Mouse (Mus musculus) liver, embryonic 11.5 days (tissue): ENCODE measurements at regions not wholly inside any gene's neighbourhood (a gene's known extent, or its start where the extent isn't known, plus 50 kb on each side); places are given as distances from the start of the nearest gene placed in this dataset.
"Not testable (repeated sequence)": the region's sequence is repeated elsewhere in the genome, so short reads cannot be mapped to it uniquely, and the experiment has no call there.

Experiments
- ATAC-seq: fragments of 200-750 bp; cut with Nextera tagmentation; replicated peaks from 2 replicates; pipeline ENCODE4 v1.8.0; 2017; ENCODE audit warnings: moderate number of reproducible peaks, mild to moderate bottlenecking, moderate TSS enrichment, moderate library complexity; ENCODE audit not compliant: low FRiP score
- DNase-seq: peaks from one replicate; pipeline ENCODE4 v3.0.0-alpha.2; 2017; ENCODE audit warnings: low spot score
- H3K27ac ChIP-seq: fragments of 300-500 bp; sonication (generic); 2 replicates; pipeline ENCODE4 v1.5.1; 2014; ENCODE audit warnings: mild to moderate bottlenecking, low read depth, low read length, control low read depth
- H3K27me3 ChIP-seq: fragments of 300-500 bp; sonication (generic); replicated peaks from 2 replicates; pipeline ENCODE4 v1.6.1; 2014; ENCODE audit warnings: low read length, mixed read lengths; ENCODE audit not compliant: control insufficient read depth, insufficient read depth
- H3K36me3 ChIP-seq: fragments of 300-500 bp; sonication (generic); 2 replicates; pipeline ENCODE4 v1.6.1; 2014; ENCODE audit warnings: mild to moderate bottlenecking, low read length, moderate library complexity, mixed read lengths; ENCODE audit not compliant: control insufficient read depth, insufficient read depth
- H3K4me1 ChIP-seq: fragments of 300-500 bp; sonication (generic); replicated peaks from 2 replicates; pipeline ENCODE4 v1.6.1; 2014; ENCODE audit warnings: low read length, mixed read lengths; ENCODE audit not compliant: control insufficient read depth, insufficient read depth
- H3K4me2 ChIP-seq: fragments of 300-500 bp; sonication (generic); 2 replicates; pipeline ENCODE4 v1.6.1; 2014; ENCODE audit warnings: mild to moderate bottlenecking, control low read depth, moderate library complexity
- H3K4me3 ChIP-seq: fragments of 300-500 bp; sonication (generic); 2 replicates; pipeline ENCODE4 v1.5.1; 2014; ENCODE audit warnings: low read depth, low read length, control low read depth
- H3K9ac ChIP-seq: fragments of 300-500 bp; sonication (generic); 2 replicates; pipeline ENCODE4 v1.6.1; 2014; ENCODE audit warnings: low read depth, low read length, control low read depth
- H3K9me3 ChIP-seq: fragments of 300-500 bp; sonication (generic); 2 replicates; pipeline ENCODE4 v1.6.1; 2016; ENCODE audit warnings: low read length, inconsistent platforms, mixed read lengths; ENCODE audit not compliant: control insufficient read depth
- WGBS: fragments of 180-500 bp; shearing (Covaris S2); extraction: QIAGEN DNeasy Blood & Tissue Kit; methylation state at CpG from one replicate; pipeline ENCODE4 v1.1.7; 2014; 5-methylcytosine and 5-hydroxymethylcytosine counted together

DNA sequence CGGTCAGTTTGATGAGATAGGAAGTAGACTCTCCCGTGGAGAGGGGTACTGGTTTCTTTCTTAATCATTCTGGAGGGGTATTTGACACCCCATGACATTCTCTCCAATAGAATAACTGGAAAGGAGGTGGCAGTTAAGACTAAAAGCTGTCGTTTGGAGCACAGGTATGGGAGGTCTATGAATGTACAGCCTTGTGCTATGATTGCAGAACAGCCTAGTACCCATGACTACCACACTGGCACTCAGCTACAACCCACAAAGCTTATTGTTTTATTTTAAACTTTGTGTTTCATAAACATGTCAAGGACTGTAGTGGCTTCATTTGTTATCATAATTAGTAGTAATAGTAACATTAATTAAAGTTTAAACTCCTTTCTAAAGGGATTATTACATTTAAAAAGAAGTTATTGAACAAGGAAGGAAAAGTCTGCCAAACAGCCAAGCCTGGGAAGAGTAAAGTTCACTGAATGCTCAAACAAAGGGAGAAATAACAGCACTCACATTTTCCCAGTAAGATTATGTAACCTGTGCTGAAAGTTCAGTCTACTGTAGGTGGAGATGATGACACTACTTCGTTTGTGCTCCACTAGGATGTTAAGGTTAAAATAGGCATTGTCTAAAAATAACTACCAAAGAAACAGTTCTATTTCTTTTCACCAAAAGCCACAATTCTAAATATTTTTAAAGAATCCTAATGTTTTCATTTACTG is 295.2 kb downstream of the Pcsk1 start:
- Histone ChIP-seq H3K4me1 (no peaks in the 10 kb centered on the region), H3K4me2 (no peak overlapping the region), H3K4me3 (no peak overlapping the region), H3K27ac (no peak overlapping the region), H3K27me3 (no peaks in the 10 kb centered on the region), H3K9me3 (no peaks in the 10 kb centered on the region), H3K36me3 (no peaks in the 10 kb centered on the region), H3K9ac (no peak overlapping the region)
- ATAC-seq (no peak), DNase-seq (no peak)
- WGBS: 64% methylated on average over 4 of the region's 4 CpGs

DNA sequence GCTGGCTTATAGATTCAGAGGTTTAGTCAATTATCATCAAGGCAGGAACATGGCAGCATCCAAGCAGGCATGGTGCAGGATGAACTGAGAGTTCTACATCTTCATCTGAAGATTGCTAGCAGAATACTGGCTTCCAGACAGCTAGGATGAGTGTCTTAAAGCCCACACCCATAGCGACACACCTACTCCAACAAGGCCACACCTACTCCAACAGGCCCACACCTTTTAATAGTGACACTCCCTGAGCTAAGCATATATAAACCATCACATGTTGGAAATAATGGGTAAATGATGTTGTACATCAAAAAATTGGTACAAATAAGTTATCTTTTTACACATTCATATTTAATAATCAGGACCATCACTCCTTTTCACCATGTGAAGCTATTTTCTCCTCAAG is 299.6 kb downstream of the Pcsk1 start:
- no peak for DNase-seq
- Histone ChIP-seq H3K4me2 (no peak overlapping the region), H3K36me3 (no peaks in the 10 kb centered on the region), H3K4me1 (no peaks in the 10 kb centered on the region), H3K9ac (no peak overlapping the region), H3K27ac (no peak overlapping the region), H3K4me3 (no peak overlapping the region), H3K27me3 (no peaks in the 10 kb centered on the region), H3K9me3 (no peaks in the 10 kb centered on the region)
- WGBS: 83% methylated on average over 1 of the region's 1 CpGs
- ATAC-seq: no peak

DNA sequence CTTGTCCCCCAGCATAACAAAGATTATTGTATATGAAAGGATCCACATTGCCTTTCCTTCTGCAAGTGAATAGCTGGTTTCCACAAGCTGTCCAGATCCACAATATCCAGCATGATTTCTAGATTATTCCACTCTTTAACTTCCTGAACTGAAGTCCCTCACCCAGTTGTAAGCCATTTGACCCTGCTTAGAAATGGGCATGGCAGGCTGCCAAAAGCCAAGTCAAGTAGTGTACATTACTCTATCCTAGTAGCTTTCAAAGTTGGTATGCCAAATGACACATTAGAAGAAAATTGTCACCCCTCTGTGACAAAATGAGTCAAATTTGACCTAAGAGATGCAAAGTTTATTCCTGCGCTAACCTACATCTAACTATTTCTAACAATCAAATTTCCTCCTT is 300.6 kb downstream of the Pcsk1 start:
- H3K4me3 ChIP-seq: no peak overlapping the region
- no peak for DNase-seq
- no peak overlapping the region for H3K4me2 ChIP-seq
- ATAC-seq: no peak
- WGBS: 94% methylated on average over 1 of the region's 1 CpGs
- no peaks in the 10 kb centered on the region for H3K27me3 ChIP-seq
- no peak overlapping the region for H3K9ac ChIP-seq
- H3K27ac ChIP-seq: no peak overlapping the region
- H3K36me3 ChIP-seq: no peaks in the 10 kb centered on the region
- H3K4me1 ChIP-seq: no peaks in the 10 kb centered on the region
- H3K9me3 ChIP-seq: no peaks in the 10 kb centered on the region

DNA sequence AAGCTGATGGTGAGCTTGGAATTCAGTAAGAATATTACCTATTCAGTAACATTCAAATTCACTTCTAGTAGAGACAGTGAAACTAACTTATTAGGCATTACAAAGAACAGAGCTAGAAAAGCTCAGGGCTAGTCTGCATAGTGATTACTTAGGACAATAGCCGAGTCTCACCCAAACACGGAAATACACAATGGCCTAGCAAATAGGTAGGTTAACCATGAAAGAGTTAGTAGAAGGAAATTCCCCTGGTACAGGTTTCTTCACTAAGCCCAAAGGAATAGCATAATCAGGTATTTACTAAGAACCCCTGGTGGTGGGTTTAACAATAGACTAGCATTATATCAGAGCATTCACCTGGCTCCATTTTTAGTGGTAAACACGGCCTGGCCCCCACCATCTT is 306.7 kb upstream of the Ell2 start:
- not testable (repeated sequence) for H3K4me3 ChIP-seq, H3K9me3 ChIP-seq, H3K27me3 ChIP-seq, H3K27ac ChIP-seq, ATAC-seq, H3K4me1 ChIP-seq, H3K9ac ChIP-seq, H3K36me3 ChIP-seq, DNase-seq, H3K4me2 ChIP-seq
- WGBS: 84% methylated on average over 3 of the region's 3 CpGs

DNA sequence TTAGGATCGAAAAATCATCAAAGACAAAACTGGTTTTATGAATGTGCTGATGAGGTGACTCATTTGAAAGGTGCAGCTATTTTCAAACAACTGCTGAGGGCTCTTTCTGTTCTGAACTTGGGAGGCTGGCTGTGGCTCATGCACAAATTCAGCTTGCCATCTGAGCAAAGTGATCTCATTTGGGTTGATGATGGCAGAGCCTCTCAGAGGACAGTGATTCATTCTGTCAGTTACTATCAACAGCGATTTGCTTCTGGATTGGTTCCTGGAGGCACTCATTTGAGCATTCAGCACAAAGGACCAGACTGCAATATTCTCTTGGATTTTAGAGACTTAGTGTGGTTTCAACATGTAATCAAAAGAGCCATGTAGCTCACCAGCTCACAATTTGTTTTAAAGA is 285.8 kb upstream of the Ell2 start:
- DNase-seq (no peak), ATAC-seq (no peak)
- H3K4me2 ChIP-seq: no peak overlapping the region
- H3K9me3 ChIP-seq: no peaks in the 10 kb centered on the region
- WGBS: 57% methylated on average over 2 of the region's 2 CpGs
- H3K9ac ChIP-seq: no peak overlapping the region
- no peaks in the 10 kb centered on the region for H3K27me3 ChIP-seq
- H3K36me3 ChIP-seq: no peaks in the 10 kb centered on the region
- no peak overlapping the region for H3K4me3 ChIP-seq
- no peaks in the 10 kb centered on the region for H3K4me1 ChIP-seq
- H3K27ac ChIP-seq: no peak overlapping the region

DNA sequence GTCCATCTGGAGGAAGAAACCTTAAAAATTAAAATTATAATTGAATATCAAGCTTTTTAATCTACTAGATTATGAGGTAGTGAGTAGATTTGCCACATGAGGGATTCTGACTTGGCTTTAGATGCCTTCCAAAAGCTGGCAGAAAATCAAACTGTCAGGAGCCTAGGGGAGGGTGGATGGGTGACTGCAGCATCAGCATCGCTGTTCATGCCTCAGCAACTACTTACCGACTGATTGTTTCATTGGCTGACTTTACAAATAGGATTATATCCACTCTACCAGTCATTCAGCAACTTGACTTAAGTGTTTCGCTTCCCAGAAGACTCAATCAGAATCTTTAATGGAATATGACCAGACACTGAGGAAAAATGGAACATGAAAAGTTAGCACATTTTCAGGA is 279.6 kb upstream of the Ell2 start:
- no peak overlapping the region for H3K27ac ChIP-seq
- H3K36me3 ChIP-seq: no peaks in the 10 kb centered on the region
- no peak overlapping the region for H3K9ac ChIP-seq
- H3K4me2 ChIP-seq: no peak overlapping the region
- no peaks in the 10 kb centered on the region for H3K27me3 ChIP-seq
- no peak for DNase-seq
- no peaks in the 10 kb centered on the region for H3K9me3 ChIP-seq
- WGBS: 72% methylated on average over 3 of the region's 3 CpGs
- ATAC-seq: no peak
- no peaks in the 10 kb centered on the region for H3K4me1 ChIP-seq
- H3K4me3 ChIP-seq: no peak overlapping the region

DNA sequence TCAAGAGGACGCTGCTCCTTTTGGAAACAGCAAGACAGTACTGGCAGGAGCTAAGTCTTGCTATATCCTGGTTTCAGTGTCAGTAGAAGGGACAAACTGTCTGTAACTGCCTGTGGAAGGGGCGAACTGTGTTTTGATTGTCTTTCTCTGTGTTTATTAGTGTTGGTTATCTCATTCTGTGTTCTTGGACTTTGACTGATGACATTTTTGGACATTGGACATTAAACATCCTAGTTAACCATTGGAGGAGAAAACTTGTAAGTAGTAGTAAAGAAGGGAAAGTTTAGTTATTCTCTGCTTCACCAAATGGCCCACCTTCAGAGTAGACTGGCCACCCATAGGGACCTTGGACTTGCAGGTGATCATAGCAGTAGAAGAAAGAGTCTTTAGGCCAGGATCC is 267.4 kb upstream of the Ell2 start:
- Histone ChIP-seq H3K4me2 (no peak overlapping the region), H3K9me3 (no peaks in the 10 kb centered on the region), H3K4me1 (no peaks in the 10 kb centered on the region), H3K27ac (no peak overlapping the region), H3K4me3 (no peak overlapping the region), H3K9ac (no peak overlapping the region), H3K36me3 (no peaks in the 10 kb centered on the region), H3K27me3 (no peaks in the 10 kb centered on the region)
- DNase-seq (no peak), ATAC-seq (no peak)
- 58% methylated on average over 2 of the region's 2 CpGs for WGBS

DNA sequence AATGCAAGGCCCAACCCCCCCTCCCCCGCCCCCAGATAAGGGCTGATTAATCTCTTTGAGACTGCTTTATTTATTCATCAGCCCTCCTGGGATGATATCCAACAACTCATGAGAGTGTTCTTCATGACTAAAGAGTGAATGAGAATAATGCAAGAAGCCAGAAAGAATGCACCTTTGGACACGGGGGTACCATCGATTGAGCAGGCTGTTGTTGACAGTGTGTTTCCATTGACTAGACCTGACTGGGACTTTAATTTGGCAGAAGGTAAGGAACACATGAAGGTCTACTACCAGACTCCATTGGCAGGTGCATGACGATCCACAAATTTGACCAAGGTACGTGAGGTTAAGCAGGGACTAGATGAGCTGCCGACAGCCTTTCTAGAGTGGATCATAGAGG is 266.5 kb upstream of the Ell2 start:
- Histone ChIP-seq H3K27me3 (no peaks in the 10 kb centered on the region), H3K9me3 (no peaks in the 10 kb centered on the region), H3K4me1 (no peaks in the 10 kb centered on the region), H3K36me3 (no peaks in the 10 kb centered on the region), H3K4me2 (no peak overlapping the region), H3K4me3 (no peak overlapping the region), H3K27ac (no peak overlapping the region), H3K9ac (no peak overlapping the region)
- no peak for ATAC-seq
- 92% methylated on average over 6 of the region's 6 CpGs for WGBS
- no peak for DNase-seq

DNA sequence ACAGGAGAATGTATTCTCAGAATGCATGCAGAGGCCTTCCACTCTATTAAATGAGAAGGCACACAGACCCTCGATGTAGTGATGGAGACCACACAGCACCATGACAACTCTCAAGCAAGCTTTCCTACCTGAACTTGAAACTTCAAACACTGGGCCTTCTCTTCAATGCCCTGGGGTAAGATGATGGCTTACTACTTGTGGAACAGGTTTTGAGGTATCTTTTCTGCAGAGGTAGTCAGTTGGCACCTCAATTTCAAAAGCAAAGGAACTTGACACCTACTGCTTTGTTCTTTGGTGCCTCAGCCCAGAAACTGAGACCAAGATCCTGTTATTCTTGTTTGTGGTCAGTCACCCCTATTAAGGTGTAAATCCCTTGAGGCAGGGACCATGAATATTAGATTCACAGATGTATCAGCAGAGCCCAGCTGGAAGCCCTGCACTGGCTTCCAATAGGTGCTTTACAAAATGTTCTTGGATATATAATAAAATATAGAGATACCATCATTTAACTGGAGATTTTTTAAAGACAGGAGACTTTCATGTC is 246.2 kb upstream of the Ell2 start:
- no peak overlapping the region for H3K4me3 ChIP-seq
- no peak overlapping the region for H3K27ac ChIP-seq
- H3K27me3 ChIP-seq: no peaks in the 10 kb centered on the region
- WGBS: 33% methylated on average over 1 of the region's 1 CpGs
- H3K4me2 ChIP-seq: no peak overlapping the region
- ATAC-seq (no peak), DNase-seq (no peak)
- H3K36me3 ChIP-seq: no peaks in the 10 kb centered on the region
- no peaks in the 10 kb centered on the region for H3K4me1 ChIP-seq
- no peak overlapping the region for H3K9ac ChIP-seq
- H3K9me3 ChIP-seq: no peaks in the 10 kb centered on the region
